Mouse (Mus musculus) MEL (cell line): ENCODE data around the gene Pde8a.

ENCODE experiments used
- CTCF ChIP-seq, 3 experiments: IDR thresholded peaks in 2 of 3; conservative IDR thresholded peaks in 1 of 3; 2 replicates each; pipeline ENCODE4 v1.5.1; 2011 to 2012; ENCODE audit warnings: low read length in 3 of 3, low read depth in 2 of 3, mild to moderate bottlenecking in 2 of 3, improper control_type of control experiment in 1 of 3, inconsistent platforms in 1 of 3, mixed read lengths in 1 of 3, moderate library complexity in 1 of 3; ENCODE audit not compliant: control insufficient read depth in 1 of 3, insufficient read depth in 1 of 3, poor library complexity in 1 of 3, severe bottlenecking in 1 of 3
- USF2 ChIP-seq, 2 experiments: IDR thresholded peaks; 2 replicates each; pipeline ENCODE4 v1.6.1; 2011 to 2012; ENCODE audit warnings: improper control_type of control experiment in 2 of 2, low read length in 2 of 2, borderline replicate concordance in 1 of 2, inconsistent platforms in 1 of 2, low read depth in 1 of 2, mild to moderate bottlenecking in 1 of 2; ENCODE audit not compliant: insufficient read depth in 1 of 2

- TF ChIP-seq CTCF (IDR thresholded peaks at IDR 0.05 in 2 of 3, conservative IDR thresholded peaks at IDR 0.05 in 1 of 3; ENCODE audit: control insufficient read depth in 1 of 3, insufficient read depth in 1 of 3, low read depth in 2 of 3, low read length in 3 of 3, poor library complexity in 1 of 3, severe bottlenecking in 1 of 3) (peak; percentile 32 to 66 (median 32); a peak in 5 of 6 replicates), USF2 (IDR thresholded peaks at IDR 0.05; ENCODE audit: borderline replicate concordance in 1 of 2, insufficient read depth in 1 of 2, low read depth in 1 of 2, low read length in 2 of 2) (no peak)
Observed at GRCm38 (mm10) chr7:81303682-81304081, 90.3 kb downstream of the Pde8a start.
